Mouse (Mus musculus): ENCODE data around the gene Nop56.

Gene Nop56

DNA sequence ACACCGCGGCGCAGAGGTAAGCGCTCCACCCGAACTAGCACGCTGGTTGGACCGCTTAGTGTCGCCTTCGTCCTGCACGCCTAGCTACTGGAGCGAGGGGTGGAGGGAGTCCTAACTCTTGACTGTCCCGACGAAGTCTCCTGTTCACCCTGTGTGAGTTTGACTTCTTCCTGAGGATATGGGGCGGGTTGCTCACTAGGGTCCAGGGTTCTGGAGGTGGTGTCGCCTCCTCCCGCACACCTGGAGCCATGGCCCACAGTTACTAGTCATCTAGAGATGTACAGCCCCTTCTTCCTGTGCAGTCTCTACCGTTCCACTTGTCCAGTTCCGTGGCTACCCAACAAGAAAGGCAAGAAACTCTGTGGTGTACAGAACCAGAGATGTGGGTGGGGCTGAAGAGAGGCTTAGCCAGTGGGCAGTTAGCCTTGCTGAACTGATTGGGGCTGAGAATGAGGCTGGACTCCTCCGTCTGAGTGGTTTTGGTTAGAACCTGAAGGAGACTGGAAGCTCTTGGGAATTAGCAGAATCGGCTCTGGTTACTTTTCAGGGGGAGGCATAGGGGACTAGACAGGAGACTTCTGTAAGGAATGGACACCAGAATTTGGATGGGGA is 22.0 kb downstream of the Nop56 start:
- DNase-seq: no peak

DNA sequence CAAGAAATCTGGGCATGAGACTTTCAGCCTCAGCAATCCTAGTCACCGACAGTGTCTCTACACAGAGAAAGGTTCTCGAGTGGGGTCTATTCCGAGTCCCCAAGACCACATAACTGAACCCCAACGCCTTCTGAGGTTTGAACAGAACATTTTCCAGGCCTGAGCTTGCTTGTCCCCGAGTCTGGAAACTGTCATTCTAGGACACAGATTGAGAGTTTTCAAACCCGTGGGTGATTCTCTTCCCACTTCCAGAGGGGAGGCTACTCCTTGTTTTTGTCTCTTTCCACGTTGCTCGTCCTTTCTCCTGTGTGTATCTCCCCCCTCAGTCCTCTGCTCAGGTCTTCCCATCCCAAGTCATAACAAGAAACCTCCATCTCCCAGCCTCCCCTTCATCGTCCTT is 23.4 kb downstream of the Nop56 start:
- DNase-seq: no peak

DNA sequence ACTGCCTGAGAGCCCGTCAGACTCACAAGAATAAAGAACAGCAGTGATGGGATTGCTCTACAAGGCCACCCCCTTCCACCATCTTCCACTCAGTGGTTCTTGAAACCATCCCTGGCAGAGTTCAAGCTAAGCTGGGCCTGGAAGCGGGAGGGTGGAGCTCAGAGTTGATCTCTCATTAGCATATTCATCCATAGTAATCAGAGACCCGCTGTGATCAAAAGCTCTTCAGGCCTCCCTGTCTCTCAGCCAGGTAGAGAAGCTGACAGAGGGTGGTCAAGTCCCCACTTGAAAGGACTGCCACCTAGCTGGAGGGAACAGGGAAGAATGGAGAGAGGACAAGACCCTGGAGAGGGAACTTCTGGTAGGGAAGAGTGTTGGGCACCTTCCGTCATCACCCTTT is 28.8 kb downstream of the Nop56 start:
- DNase-seq: no peak

GRCm38 (mm10) chr2:130327057-130327456 is 52.8 kb downstream of the Nop56 start:
- DNase-seq: no peak

All from cerebellum, postnatal 25 days (tissue).